ENCODE assay signal across 15 mouse cellular contexts in the genomic region with DNA sequence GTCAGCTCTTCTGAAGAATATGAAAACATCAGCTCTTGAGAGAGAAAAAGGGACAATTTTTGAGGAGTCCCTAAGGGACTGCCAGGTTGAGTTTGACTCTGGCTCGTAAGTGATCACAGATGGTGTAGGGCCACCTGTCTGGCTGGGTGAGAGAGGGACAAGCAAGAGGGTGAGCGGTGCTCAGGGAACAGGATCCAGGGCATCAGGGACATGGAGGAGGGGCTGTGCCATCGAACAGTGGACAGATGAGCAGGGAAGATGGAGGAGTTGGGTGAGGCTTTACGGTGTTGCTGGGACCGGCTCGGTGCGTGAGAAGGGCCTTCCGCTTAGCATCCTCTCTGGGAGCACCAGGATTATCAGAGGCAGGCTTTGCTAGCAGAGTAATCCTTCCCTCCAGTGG. TPM values are rescaled to one million over a fixed set of nuclear protein-coding genes. Genes with fewer than 3 reads are reported as not detected.
A peak's percentile ranks its signal among the peaks of the same experiment; 100 is the strongest.
DNase-seq lines count a peak whose midpoint lies in the region; ATAC-seq and TF ChIP-seq lines count a peak whose summit lies in the region.
"Had no signal": no experiment of that assay in that cellular context is flagged by ENCODE, and none has a peak within 500 bp of the region (broad histone marks: within the 10 kb centered on the region; RNA-seq: fewer than 3 reads in every experiment).

No protein-coding gene starts in this region.

- TF ChIP-seq CTCF in testis, adult 2 months (IDR thresholded peaks at IDR 0.05; ENCODE audit: control insufficient read depth, insufficient read depth, insufficient replicate concordance, low read depth, low read length) = no peak

- H3K36me3 ChIP-seq in hindbrain, embryonic 13.5 days = 0 out of 2 replicates have a peak, but pooled peaks cover 8% of the 10 kb centered on the region
- H3K36me3 ChIP-seq in hindbrain, embryonic 12.5 days = no peaks in the 10 kb centered on the region
- no peaks in the 10 kb centered on the region; the same call in 1 of the 2 replicates for H3K36me3 ChIP-seq in testis, adult 2 months (ENCODE audit: control insufficient read depth, insufficient read depth, low read length)
- no peaks in the 10 kb centered on the region for H3K36me3 ChIP-seq in hindbrain, embryonic 16.5 days (ENCODE audit: control insufficient read depth, insufficient read depth, low read length)
- H3K36me3 ChIP-seq: G1E; limb, embryonic 10.5 days; liver, embryonic 15.5 days had no signal

- ATAC-seq in hindbrain, embryonic 13.5 days (ENCODE audit: low FRiP score) = no peak
- ATAC-seq in hindbrain, embryonic 12.5 days (ENCODE audit: low FRiP score) = no peak
- no peak for ATAC-seq in hindbrain, embryonic 16.5 days

- peak overlapping the region; percentile 17 for H3K4me3 ChIP-seq in hindbrain, embryonic 13.5 days
- no peak overlapping the region for H3K4me3 ChIP-seq in hindbrain, embryonic 12.5 days
- no peak overlapping the region for H3K4me3 ChIP-seq in testis, adult 2 months (ENCODE audit: control insufficient read depth, low read depth, low read length)
- H3K4me3 ChIP-seq in hindbrain, embryonic 16.5 days (ENCODE audit: low read length) = peak overlapping the region; percentile 10
- H3K4me3 ChIP-seq: limb, embryonic 10.5 days; liver, embryonic 15.5 days had no signal

- H3K4me1 ChIP-seq in hindbrain, embryonic 13.5 days (replicated peaks) = peaks cover 60% of the 10 kb centered on the region
- peaks cover 29% of the 10 kb centered on the region for H3K4me1 ChIP-seq in hindbrain, embryonic 12.5 days
- peaks cover 28% of the 10 kb centered on the region for H3K4me1 ChIP-seq in testis, adult 2 months (ENCODE audit: control insufficient read depth, insufficient read depth, low read length)
- peaks cover 34% of the 10 kb centered on the region for H3K4me1 ChIP-seq in hindbrain, embryonic 16.5 days (ENCODE audit: control insufficient read depth, insufficient read depth, low read depth, low read length)

- TF ChIP-seq POLR2A in testis, adult 2 months (IDR thresholded peaks at IDR 0.05; ENCODE audit: control insufficient read depth, low read depth, low read length) = no peak

- H3K4me2 ChIP-seq in hindbrain, embryonic 13.5 days = peak overlapping the region; percentile 44
- no peak overlapping the region for H3K4me2 ChIP-seq in hindbrain, embryonic 12.5 days (replicated peaks)
- peak overlapping the region; percentile 74 for H3K4me2 ChIP-seq in hindbrain, embryonic 16.5 days (ENCODE audit: low read length)
- H3K4me2 ChIP-seq: liver, embryonic 15.5 days had no signal

- H3K9me3 ChIP-seq in hindbrain, embryonic 13.5 days = no peaks in the 10 kb centered on the region
- no peaks in the 10 kb centered on the region for H3K9me3 ChIP-seq in hindbrain, embryonic 12.5 days (replicated peaks)
- no peaks in the 10 kb centered on the region for H3K9me3 ChIP-seq in hindbrain, embryonic 16.5 days (ENCODE audit: control insufficient read depth, low read length)
- H3K9me3 ChIP-seq: G1E; limb, embryonic 10.5 days; liver, embryonic 15.5 days had no signal

- no peak for DNase-seq in testis, postnatal 10 days (ENCODE audit: low spot score)
- no peak for DNase-seq in left cerebral cortex, adult 11 months (ENCODE audit: low spot score)
- no peak for DNase-seq in lung, postnatal 4 days
- no peak for DNase-seq in urinary bladder, adult 2 months (ENCODE audit: low spot score)
- DNase-seq: kidney, adult 11 months; lung, postnatal 36 days; right cerebral cortex, postnatal 14 days; thymus, postnatal 14 days had no signal

- peak overlapping the region; percentile 69 for H3K27ac ChIP-seq in hindbrain, embryonic 13.5 days
- no peak overlapping the region for H3K27ac ChIP-seq in hindbrain, embryonic 12.5 days
- peak overlapping the region; percentile 69 for H3K27ac ChIP-seq in testis, adult 2 months (ENCODE audit: control insufficient read depth, insufficient read depth, low read depth, low read length)
- H3K27ac ChIP-seq in hindbrain, embryonic 16.5 days (ENCODE audit: low read depth, low read length) = peak overlapping the region; percentile 54
- H3K27ac ChIP-seq: limb, embryonic 10.5 days; liver, embryonic 15.5 days had no signal

- peaks cover 8% of the 10 kb centered on the region; the same call in 1 of the 2 replicates for H3K27me3 ChIP-seq in hindbrain, embryonic 13.5 days
- H3K27me3 ChIP-seq in hindbrain, embryonic 12.5 days = peaks cover 22% of the 10 kb centered on the region
- H3K27me3 ChIP-seq in testis, adult 2 months (ENCODE audit: control insufficient read depth, insufficient read depth, low read length) = no peaks in the 10 kb centered on the region
- H3K27me3 ChIP-seq in hindbrain, embryonic 16.5 days (replicated peaks; ENCODE audit: control insufficient read depth, insufficient read depth, low read length) = no peaks in the 10 kb centered on the region

- 78% methylated on average over 8 of the region's 8 CpGs for WGBS in hindbrain, embryonic 13.5 days
- WGBS in hindbrain, embryonic 12.5 days = 88% methylated on average over 8 of the region's 8 CpGs
- 68% methylated on average over 8 of the region's 8 CpGs for WGBS in hindbrain, embryonic 16.5 days

- peak overlapping the region; percentile 56; the same call in 1 of the 2 replicates for H3K9ac ChIP-seq in hindbrain, embryonic 13.5 days
- no peak overlapping the region for H3K9ac ChIP-seq in hindbrain, embryonic 12.5 days
- peak overlapping the region; percentile 49; the same call in 1 of the 2 replicates for H3K9ac ChIP-seq in hindbrain, embryonic 16.5 days (ENCODE audit: low read depth, low read length)
- H3K9ac ChIP-seq: liver, embryonic 15.5 days had no signal

RNA-seq across cellular contexts. Expression of gene Spock2, which starts 3.3 kb away (rescaled TPM):
- polyA plus RNA-seq in hindbrain, embryonic 13.5 days (2015; fragmentation: Nextera tagmentation; extraction: Ambion mirVana) = 67.9 and 76.3 TPM in 2 replicates
- 35.4 and 38.6 TPM in 2 replicates for polyA plus RNA-seq in hindbrain, embryonic 12.5 days (2016; fragmentation: Nextera tagmentation; extraction: Ambion mirVana)
- 50.8 and 63.9 TPM in 2 replicates for polyA plus RNA-seq in testis, adult 2 months (2012; rRNA removed)
- 119 and 128 TPM in 2 replicates for polyA plus RNA-seq in hindbrain, embryonic 16.5 days (2015; fragmentation: Nextera tagmentation; extraction: Ambion mirVana)
- polyA plus RNA-seq in urinary bladder, adult 2 months (2012; rRNA removed) = 14.4 and 20.9 TPM in 2 replicates
- polyA plus RNA-seq: G1E had no signal

Comparison
In these comparisons a context has a peak if more than half of its experiments do, and no peak if none do; other contexts are left out.
1. H3K4me3 ChIP-seq: peak in hindbrain, embryonic 13.5 days (single experiment) and hindbrain, embryonic 16.5 days (single experiment); none in hindbrain, embryonic 12.5 days (single experiment) and testis, adult 2 months (single experiment).